Mouse (Mus musculus) erythroid progenitor cell, adult 5-6 weeks (primary cell): ENCODE data around the gene Psmd12. TPM values are rescaled to one million over a fixed set of nuclear protein-coding genes. Genes with fewer than 3 reads are reported as not detected.

Source experiments
- ATAC-seq: replicated peaks from 2 replicates; pipeline ENCODE4 v1.8.0; 2016; ENCODE audit warnings: moderate number of reproducible peaks, mild to moderate bottlenecking, moderate TSS enrichment, inconsistent platforms; ENCODE audit not compliant: poor library complexity, low FRiP score, severe bottlenecking
- total RNA-seq, 2 experiments: library from RNA; stranded (forward) in 1 of 2; stranded (reverse) in 1 of 2; fragments of 150-400 nt in 1 of 2; fragments of 186-747, 209-891 nt in 1 of 2; gene quantifications; 2 replicates each; pipeline versions ENCODE4 v1.2.3 to v1.2.4; 2015 to 2017; ENCODE audit warnings: low replicate concordance in 2 of 2

Gene Psmd12
- total RNA-seq, 2 experiments from 2014 or later, result 34.0 to 74.1 TPM

GRCm38 (mm10) chr11:107547351-107548203 lies 68.3 kb downstream of the Psmd12 start, which contains the start of gene Helz:
Helz (plus strand) TSS chr11:107547930.
- ATAC-seq, result peak; percentile 55

- ATAC-seq, result no peak
Observed at GRCm38 (mm10) chr11:107548204-107548975, 69.1 kb downstream of the Psmd12 start.

Other genes with a start within 250 kb of the Psmd12 start
- 27.4 and 35.2 TPM in 2 replicates for gene Pitpnc1, start 8.8 kb upstream of the Psmd12 start, total RNA-seq (2015; ENCODE audit: low replicate concordance)
- 14.7 and 21.9 TPM in 2 replicates for gene Pitpnc1, start 8.8 kb upstream of the Psmd12 start, total RNA-seq (2017; ENCODE audit: low replicate concordance)
- gene Helz, start 68.4 kb downstream of the Psmd12 start, total RNA-seq (2015; ENCODE audit: low replicate concordance), result 7.9 and 8.8 TPM in 2 replicates
- 7.3 and 8.0 TPM in 2 replicates for gene Helz, start 68.4 kb downstream of the Psmd12 start, total RNA-seq (2017; ENCODE audit: low replicate concordance)
- not detected in 2 replicates for gene Cacng1, start 237.0 kb downstream of the Psmd12 start, total RNA-seq (2015; ENCODE audit: low replicate concordance)
- not detected in 2 replicates for gene Cacng1, start 237.0 kb downstream of the Psmd12 start, total RNA-seq (2017; ENCODE audit: low replicate concordance)